Mouse (Mus musculus): ENCODE measurements around the gene Nab2. TPM values are rescaled to one million over a fixed set of nuclear protein-coding genes. Genes with fewer than 3 reads are reported as not detected.
A peak's percentile ranks its signal among the peaks of the same experiment; 100 is the strongest.
"Not testable (repeated sequence)": the region's sequence is repeated elsewhere in the genome, so short reads cannot be mapped to it uniquely, and the experiment has no call there.

Nab2 gene
- polyA plus RNA-seq, 1 experiment from 2014 or later = 19.8 TPM

DNA sequence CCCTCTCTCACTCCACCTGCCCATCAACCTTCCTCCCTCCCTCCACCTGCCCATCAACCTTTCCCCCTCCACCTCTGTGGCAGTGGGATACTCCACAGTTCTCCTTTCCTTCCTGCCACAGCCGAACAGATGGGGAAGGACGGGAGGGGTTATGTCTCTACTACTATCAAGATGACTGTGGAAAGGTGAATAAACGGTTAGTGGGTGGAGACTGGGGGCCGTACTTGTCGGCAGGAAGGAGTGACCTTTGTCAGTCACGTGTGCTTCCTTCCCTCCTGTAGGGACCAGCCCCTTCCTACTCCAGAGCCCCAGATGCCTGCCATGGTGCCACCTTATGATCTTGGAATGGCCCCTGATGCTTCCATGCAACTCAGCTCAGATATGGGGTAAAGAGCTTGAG lies 10.3 kb downstream of the Nab2 start:
- Histone ChIP-seq H3K27me3 (ENCODE audit: control insufficient read depth, insufficient read depth, low read length) (no peaks in the 10 kb centered on the region), H3K4me2 (replicated peaks; ENCODE audit: low read depth, low read length) (peak overlapping the region; percentile 19; the same call in 1 of the 2 replicates), H3K4me1 (ENCODE audit: control insufficient read depth, insufficient read depth, low read length) (peaks cover 34% of the 10 kb centered on the region), H3K36me3 (ENCODE audit: control insufficient read depth, insufficient read depth, low read length) (peaks cover 38% of the 10 kb centered on the region), H3K4me3 (ENCODE audit: low read length) (0 out of 2 replicates have a peak overlapping the region, but pooled peaks have one; percentile 9), H3K9ac (ENCODE audit: low read depth, low read length) (no peak overlapping the region), H3K9me3 (ENCODE audit: control insufficient read depth, low read length) (no peaks in the 10 kb centered on the region), H3K27ac (ENCODE audit: low read depth, low read length) (peak overlapping the region; percentile 32; the same call in 1 of the 2 replicates)
- 8% methylated on average over 6 of the region's 6 CpGs for WGBS
- no peak for ATAC-seq (ENCODE audit: low FRiP score, low TSS enrichment)

DNA sequence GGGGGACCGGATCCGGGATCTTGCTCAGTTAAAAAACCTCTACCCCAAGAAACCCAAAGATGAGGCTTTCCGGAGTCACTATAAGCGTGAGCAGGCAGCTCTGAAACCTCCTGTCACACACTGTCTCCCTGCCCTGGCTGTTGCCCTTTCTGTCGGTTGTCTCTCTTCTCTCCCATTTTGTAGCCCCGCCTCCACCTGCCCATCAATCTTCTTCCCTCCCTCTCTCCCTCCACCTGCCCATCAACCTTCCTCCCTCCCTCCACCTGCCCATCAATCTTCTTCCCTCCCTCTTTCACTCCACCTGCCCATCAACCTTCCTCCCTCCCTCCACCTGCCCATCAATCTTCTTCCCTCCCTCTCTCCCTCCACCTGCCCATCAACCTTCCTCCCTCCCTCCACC lies 10.8 kb downstream of the Nab2 start:
- not testable (repeated sequence) for H3K4me2 ChIP-seq (replicated peaks; ENCODE audit: low read depth, low read length); H3K4me3 ChIP-seq (ENCODE audit: low read length); H3K27ac ChIP-seq (ENCODE audit: low read depth, low read length); H3K9ac ChIP-seq (ENCODE audit: low read depth, low read length); ATAC-seq (ENCODE audit: low FRiP score, low TSS enrichment); H3K9me3 ChIP-seq (ENCODE audit: control insufficient read depth, low read length); H3K27me3 ChIP-seq (ENCODE audit: control insufficient read depth, insufficient read depth, low read length)
- WGBS = 57% methylated on average over 6 of the region's 6 CpGs
- peaks cover 34% of the 10 kb centered on the region for H3K36me3 ChIP-seq (ENCODE audit: control insufficient read depth, insufficient read depth, low read length)
- peaks cover 29% of the 10 kb centered on the region for H3K4me1 ChIP-seq (ENCODE audit: control insufficient read depth, insufficient read depth, low read length)

DNA sequence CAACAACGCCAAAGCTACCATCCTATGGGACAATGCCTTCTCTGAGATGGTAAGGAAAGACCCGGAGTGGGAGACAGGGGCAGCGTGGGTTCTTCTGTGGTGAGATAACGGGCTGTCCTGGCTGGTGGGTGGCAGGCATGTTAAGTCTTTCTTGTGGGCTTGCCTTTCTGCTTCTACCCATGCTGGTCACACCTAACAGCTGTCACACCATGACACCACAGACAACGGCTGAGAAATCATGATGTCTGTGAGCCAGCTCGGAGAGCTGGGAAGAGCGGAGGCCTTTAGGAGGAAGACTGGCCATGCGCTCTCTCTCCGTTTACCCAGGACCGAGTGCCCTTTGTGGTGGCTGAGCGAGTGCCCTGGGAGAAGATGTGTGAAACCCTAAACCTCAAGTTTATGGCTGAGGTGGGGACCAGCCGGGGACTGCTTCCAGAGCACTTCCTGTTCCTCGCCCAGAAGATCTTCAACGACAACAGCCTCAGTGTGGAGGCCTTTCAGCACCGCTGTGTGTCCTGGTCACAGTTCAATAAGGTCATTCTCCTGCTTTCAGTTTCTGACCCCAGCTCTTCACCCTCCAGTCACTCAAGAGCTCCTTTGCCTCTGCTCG lies 13.3 kb downstream of the Nab2 start:
- H3K9me3 ChIP-seq (ENCODE audit: control insufficient read depth, low read length) = no peaks in the 10 kb centered on the region
- WGBS = 47% methylated on average over 16 of the region's 16 CpGs
- ATAC-seq (ENCODE audit: low FRiP score, low TSS enrichment) = no peak; the same call in 1 of the 2 replicates
- H3K27me3 ChIP-seq (ENCODE audit: control insufficient read depth, insufficient read depth, low read length) = no peaks in the 10 kb centered on the region
- H3K4me3 ChIP-seq (ENCODE audit: low read length) = no peak overlapping the region
- peaks cover 7% of the 10 kb centered on the region; the same call in 1 of the 2 replicates for H3K4me1 ChIP-seq (ENCODE audit: control insufficient read depth, insufficient read depth, low read length)
- peaks cover 24% of the 10 kb centered on the region for H3K36me3 ChIP-seq (ENCODE audit: control insufficient read depth, insufficient read depth, low read length)
- no peak overlapping the region for H3K4me2 ChIP-seq (replicated peaks; ENCODE audit: low read depth, low read length)
- H3K27ac ChIP-seq (ENCODE audit: low read depth, low read length) = no peak overlapping the region
- H3K9ac ChIP-seq (ENCODE audit: low read depth, low read length) = no peak overlapping the region

DNA sequence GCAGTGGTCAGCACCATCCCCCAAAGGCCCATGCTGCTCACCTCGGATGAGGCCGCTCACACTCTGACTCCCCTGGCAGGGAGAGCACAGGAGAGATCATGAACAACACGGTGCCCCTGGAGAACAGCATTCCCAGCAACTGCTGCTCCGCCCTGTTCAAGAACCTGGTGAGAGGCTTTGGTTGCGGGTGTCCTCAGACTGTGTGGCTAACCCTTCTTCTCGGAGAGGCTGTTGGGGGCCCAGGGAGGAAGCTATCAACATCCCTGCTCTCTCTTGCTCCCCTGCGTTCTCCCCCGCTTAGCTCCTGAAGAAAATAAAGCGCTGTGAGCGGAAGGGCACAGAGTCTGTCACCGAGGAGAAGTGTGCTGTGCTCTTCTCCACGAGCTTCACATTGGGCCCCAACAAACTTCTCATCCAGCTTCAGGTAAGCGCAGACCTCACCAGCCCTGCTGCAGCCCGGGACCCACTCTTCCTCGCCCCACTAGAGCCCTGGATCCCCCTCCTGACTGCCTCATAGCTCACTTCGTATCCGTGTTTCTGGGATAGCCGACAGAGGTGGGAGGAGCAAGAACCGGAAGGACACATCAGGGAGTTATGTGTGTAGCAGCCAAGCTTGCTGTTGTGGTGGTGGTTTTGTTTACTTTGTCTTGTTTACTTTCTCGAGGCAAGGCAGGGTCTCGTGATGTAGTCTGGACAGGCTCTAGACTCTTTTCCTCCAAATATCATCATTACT lies 15.3 kb downstream of the Nab2 start:
- no peak overlapping the region for H3K9ac ChIP-seq (ENCODE audit: low read depth, low read length)

DNA sequence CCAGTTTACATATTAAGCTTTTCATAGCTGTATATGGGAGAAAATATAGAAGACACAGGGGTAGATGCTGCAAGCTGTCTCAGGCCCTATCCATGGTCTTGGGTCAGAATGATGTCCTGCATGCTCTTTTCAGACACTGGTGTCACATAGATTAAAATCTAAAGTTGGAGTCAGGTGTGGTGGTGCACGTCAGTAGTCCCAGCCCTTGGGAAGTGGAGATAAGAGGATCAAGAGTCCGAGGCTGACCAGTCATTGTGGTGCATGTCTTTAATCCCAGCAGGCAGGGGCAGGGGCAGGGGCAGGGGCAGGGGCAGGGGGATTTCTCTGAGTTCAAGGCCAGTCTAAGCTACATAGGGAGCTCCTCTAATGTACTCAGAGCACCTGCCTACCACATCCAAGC lies 22.6 kb downstream of the Nab2 start:
- Histone ChIP-seq H3K9ac (ENCODE audit: low read depth, low read length) (no peak overlapping the region), H3K27me3 (ENCODE audit: control insufficient read depth, insufficient read depth, low read length) (no peaks in the 10 kb centered on the region), H3K4me1 (ENCODE audit: control insufficient read depth, insufficient read depth, low read length) (peaks cover 22% of the 10 kb centered on the region), H3K4me2 (replicated peaks; ENCODE audit: low read depth, low read length) (no peak overlapping the region), H3K9me3 (ENCODE audit: control insufficient read depth, low read length) (no peaks in the 10 kb centered on the region), H3K4me3 (ENCODE audit: low read length) (no peak overlapping the region), H3K36me3 (ENCODE audit: control insufficient read depth, insufficient read depth, low read length) (no peaks in the 10 kb centered on the region; the same call in 1 of the 2 replicates), H3K27ac (ENCODE audit: low read depth, low read length) (no peak overlapping the region)
- WGBS = 67% methylated on average over 2 of the region's 2 CpGs
- ATAC-seq (ENCODE audit: low FRiP score, low TSS enrichment) = no peak

More for the DNA sequence above, 15.3 kb downstream of the Nab2 start:
- ATAC-seq (ENCODE audit: low FRiP score, low TSS enrichment) = peak; percentile 56
- no peak overlapping the region for H3K4me3 ChIP-seq (ENCODE audit: low read length)
- peaks cover 1% of the 10 kb centered on the region; the same call in 1 of the 2 replicates for H3K4me1 ChIP-seq (ENCODE audit: control insufficient read depth, insufficient read depth, low read length)
- WGBS = 48% methylated on average over 21 of the region's 21 CpGs
- no peaks in the 10 kb centered on the region for H3K9me3 ChIP-seq (ENCODE audit: control insufficient read depth, low read length)
- H3K36me3 ChIP-seq (ENCODE audit: control insufficient read depth, insufficient read depth, low read length) = peaks cover 17% of the 10 kb centered on the region
- peak overlapping the region; percentile 21 for H3K4me2 ChIP-seq (replicated peaks; ENCODE audit: low read depth, low read length)
- H3K27ac ChIP-seq (ENCODE audit: low read depth, low read length) = peak overlapping the region; percentile 37; the same call in 1 of the 2 replicates
- no peaks in the 10 kb centered on the region for H3K27me3 ChIP-seq (ENCODE audit: control insufficient read depth, insufficient read depth, low read length)

DNA sequence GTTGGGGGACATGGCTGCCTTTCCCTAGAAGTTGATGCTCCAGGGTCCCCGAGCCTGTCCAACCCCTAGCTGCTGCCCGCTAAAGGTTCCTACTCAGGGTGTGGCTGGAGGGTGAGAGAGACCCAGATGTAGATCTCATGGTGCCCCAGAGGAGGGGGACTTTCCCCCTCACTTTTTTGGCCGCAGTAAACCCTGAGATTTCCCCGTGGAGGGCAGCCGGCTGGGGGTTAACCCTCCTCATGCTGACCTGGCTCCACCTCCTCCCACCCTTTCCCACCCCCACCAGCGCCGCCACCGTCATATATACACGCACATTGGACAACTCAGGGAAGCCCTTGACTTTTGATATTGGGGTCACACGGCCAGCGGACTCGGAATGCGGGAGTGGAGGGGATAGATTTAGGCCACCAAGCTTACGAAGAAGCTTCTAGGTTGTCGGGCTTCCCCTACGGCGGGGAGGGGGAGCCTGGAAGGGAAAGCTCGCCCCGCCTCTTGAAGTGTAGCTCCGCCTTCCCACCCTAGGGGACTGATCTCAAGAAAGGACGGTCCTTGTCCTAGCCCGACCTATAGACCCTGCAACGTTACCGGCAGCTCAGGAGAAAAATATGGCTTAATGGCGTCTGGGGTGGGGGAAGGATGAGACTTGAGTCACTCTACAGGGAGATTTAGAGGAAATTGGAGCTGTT lies 24.7 kb downstream of the Nab2 start:
- no peaks in the 10 kb centered on the region for H3K9me3 ChIP-seq (ENCODE audit: control insufficient read depth, low read length)
- no peaks in the 10 kb centered on the region for H3K27me3 ChIP-seq (ENCODE audit: control insufficient read depth, insufficient read depth, low read length)
- peak; percentile 56 for ATAC-seq (ENCODE audit: low FRiP score, low TSS enrichment)
- H3K36me3 ChIP-seq (ENCODE audit: control insufficient read depth, insufficient read depth, low read length) = no peaks in the 10 kb centered on the region; the same call in 1 of the 2 replicates
- WGBS = 1% methylated on average over 25 of the region's 25 CpGs
- peak overlapping the region; percentile 64 for H3K9ac ChIP-seq (ENCODE audit: low read depth, low read length)
- H3K4me3 ChIP-seq (ENCODE audit: low read length) = peak overlapping the region; percentile 43
- peak overlapping the region; percentile 90 for H3K27ac ChIP-seq (ENCODE audit: low read depth, low read length)
- H3K4me1 ChIP-seq (ENCODE audit: control insufficient read depth, insufficient read depth, low read length) = peaks cover 22% of the 10 kb centered on the region
- peak overlapping the region; percentile 67 for H3K4me2 ChIP-seq (replicated peaks; ENCODE audit: low read depth, low read length)

DNA sequence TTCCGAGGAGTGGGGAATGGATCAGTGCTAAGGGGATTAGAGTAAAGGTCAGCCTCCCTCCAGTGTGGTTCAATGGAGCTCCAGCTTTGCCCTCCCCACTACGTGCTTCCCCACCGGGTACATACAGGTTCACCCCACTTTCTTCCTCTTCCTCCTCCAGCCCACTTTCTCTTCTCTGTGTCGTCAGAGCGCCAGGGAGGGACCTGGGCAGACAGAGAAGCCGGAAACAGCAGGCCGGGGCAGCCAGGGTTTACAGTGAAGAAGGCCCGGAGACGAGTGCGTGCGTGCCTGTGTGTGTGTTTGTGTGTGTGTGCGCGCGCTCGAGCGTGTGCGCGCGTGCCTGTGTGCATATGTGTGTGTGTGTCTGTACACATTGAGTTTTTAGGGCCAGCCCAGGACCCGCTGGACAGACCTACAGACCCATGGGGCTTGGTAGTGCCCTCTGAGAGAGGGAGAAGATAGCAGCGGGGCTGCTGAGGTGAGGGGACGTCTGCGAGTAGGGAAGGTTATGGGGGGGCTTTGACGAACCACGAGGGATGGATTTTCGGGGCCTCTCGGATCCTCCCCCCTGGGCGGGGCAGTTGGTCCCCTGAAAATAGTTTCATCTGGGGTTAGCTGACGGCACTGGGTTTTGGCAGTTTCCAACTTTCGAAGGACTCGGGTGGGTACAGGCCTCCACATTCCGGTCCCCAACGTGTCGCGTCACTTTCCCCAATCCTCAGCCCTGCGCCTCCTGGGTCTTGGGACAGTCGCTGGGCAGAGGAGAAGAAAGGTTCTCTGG lies 25.4 kb downstream of the Nab2 start, which contains the start of gene Stat6:
Stat6 (plus strand) TSS at position 215 of the 781 bp plus-strand sequence.
- Histone ChIP-seq H3K27ac (ENCODE audit: low read depth, low read length) (peak within 1 kb of the TSS; percentile 90), H3K4me3 (ENCODE audit: low read length) (peak within 1 kb of the TSS; percentile 43), H3K36me3 (ENCODE audit: control insufficient read depth, insufficient read depth, low read length) (no peaks in the 10 kb centered on the region), H3K4me1 (ENCODE audit: control insufficient read depth, insufficient read depth, low read length) (peaks cover 22% of the 10 kb centered on the region), H3K27me3 (ENCODE audit: control insufficient read depth, insufficient read depth, low read length) (no peaks in the 10 kb centered on the region), H3K9me3 (ENCODE audit: control insufficient read depth, low read length) (no peaks in the 10 kb centered on the region), H3K9ac (ENCODE audit: low read depth, low read length) (peak within 1 kb of the TSS; percentile 64), H3K4me2 (replicated peaks; ENCODE audit: low read depth, low read length) (peak within 1 kb of the TSS; percentile 67)
- WGBS = 6% methylated on average over 37 of the region's 37 CpGs
- peak; percentile 38 for ATAC-seq (ENCODE audit: low FRiP score, low TSS enrichment)
